Comparison of ENCODE assay signal across 20 mouse cellular contexts in the genomic region with DNA sequence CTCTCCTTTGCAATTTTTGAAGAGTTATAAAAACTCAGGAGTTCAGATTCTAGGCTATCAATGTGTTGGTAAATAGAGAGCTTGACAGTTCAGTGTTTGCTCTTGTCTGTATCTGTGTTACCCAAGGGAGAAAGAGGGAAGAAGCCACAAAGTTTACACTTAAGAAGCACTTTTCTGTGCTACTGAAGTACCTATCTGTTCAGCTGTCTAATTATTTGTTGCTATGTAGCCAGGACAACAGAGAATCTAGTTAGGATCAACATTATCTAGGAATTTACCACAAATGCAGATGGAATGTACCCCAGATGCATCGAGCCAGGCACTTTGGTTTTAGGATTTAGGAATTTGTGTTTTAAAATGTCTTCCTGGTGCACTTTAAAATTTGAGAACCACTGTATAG.
"Had no signal": no experiment of that assay in that cellular context is flagged by ENCODE, and none has a peak within 500 bp of the region (broad histone marks: within the 10 kb centered on the region; RNA-seq: fewer than 3 reads in every experiment).

No protein-coding gene starts in this region.

- H3K27ac ChIP-seq: kidney, postnatal 0 days; layer of hippocampus, adult 2 months; left cerebral cortex, adult 2 months; liver, embryonic 14.5 days; lung, embryonic 15.5 days; midbrain, embryonic 10.5 days; midbrain, embryonic 13.5 days; neural tube, embryonic 13.5 days; stomach, postnatal 0 days had no signal

- H3K4me3 ChIP-seq: layer of hippocampus, adult 2 months; left cerebral cortex, adult 2 months; lung, embryonic 15.5 days; megakaryocyte, embryonic 14.5 days; midbrain, embryonic 10.5 days; midbrain, embryonic 13.5 days; myocyte; neural tube, embryonic 13.5 days had no signal

- DNase-seq: kidney, postnatal 25 days; layer of hippocampus, postnatal 36 days; lung, adult 18-20 months; lung, postnatal 10 days; lung, postnatal 36 days; right cerebral cortex, postnatal 14 days; right cerebral cortex, postnatal 4 days; thymus, postnatal 14 days; thymus, postnatal 4 days had no signal
